Mouse (Mus musculus): Measurements from ENCODE around the gene Ankrd55.
"Not testable (repeated sequence)": the region's sequence is repeated elsewhere in the genome, so short reads cannot be mapped to it uniquely, and the experiment has no call there.

Gene Ankrd55

DNA sequence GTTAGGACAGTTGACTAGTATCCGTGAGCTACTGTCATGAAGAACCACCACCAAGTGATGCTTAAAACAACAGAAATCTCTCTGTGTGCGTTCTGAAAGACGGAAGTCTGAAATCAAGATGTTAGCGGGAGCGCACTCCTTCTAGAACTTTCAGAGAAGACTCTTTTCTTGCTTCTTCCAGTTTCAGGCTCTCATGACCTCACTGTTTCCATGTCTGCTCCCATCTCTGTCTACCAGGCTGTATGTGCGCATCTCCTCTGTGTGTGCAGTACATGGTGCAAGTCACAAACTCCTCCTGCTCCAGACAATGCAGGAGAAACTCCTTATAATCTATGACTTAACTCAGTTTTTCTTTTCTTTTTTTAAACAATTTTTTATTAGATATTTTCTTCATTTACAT is 4.8 kb downstream of the Ankrd55 start:
- DNase-seq (ENCODE audit: low spot score in 2 of 2) = no peak

DNA sequence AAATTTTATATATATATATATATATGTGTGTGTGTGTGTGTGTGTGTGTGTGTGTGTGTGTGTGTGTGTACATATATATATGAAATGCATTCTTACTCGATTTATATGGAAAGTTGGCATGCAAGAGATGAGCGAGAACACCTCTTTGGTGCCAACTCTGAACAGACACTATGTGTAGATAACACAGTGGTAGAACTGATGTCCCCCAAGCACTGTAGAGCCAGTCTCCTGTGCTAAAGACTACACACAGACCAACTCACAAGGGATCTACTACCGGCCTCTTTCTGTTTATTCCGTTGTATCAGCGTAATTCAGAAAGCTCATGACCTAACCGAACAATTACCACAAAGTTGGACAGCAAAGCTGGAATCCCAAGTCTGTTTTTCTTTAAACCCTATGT is 6.2 kb downstream of the Ankrd55 start:
- DNase-seq (ENCODE audit: low spot score in 2 of 2) = no peak

DNA sequence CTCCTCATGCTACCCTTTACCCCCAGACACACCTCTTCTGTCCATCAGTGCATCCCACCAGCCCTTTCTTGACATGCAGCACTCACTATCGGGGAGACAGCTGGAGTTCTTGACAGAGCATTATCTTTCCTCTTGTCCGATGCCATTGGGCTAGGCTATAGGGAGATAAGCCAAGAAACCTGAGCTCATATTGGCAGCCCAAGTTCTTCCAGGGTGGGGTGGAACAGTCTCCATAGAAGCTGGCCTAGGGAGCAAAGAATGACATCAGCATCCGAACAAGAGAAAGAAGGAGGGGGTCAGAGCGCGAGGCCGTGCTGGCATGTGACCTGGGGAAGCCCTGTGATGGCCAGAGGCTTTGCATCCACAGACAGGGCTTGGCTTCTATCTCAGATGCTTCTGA is 9.5 kb downstream of the Ankrd55 start:
- no peak for DNase-seq (ENCODE audit: low spot score in 2 of 2)

DNA sequence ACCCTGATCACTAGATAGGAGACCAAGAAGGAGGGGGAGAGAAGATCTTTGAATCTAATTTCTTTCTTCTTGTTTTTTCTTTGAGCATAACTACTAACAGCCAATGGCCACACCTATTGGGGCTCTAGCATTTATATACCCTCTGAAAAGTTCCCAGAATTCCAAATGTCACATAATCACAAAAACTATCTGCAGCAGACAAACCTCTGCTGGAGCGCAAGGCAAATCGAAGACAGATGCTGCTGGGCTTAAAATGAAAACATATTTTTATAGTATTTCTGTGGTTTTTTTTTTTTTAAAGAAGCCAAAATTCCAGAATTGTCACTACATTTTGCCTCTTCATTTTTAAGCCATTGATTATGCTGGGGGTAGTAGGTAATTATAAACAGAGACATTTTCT is 15.2 kb downstream of the Ankrd55 start:
- no peak for DNase-seq (ENCODE audit: low spot score in 2 of 2)

DNA sequence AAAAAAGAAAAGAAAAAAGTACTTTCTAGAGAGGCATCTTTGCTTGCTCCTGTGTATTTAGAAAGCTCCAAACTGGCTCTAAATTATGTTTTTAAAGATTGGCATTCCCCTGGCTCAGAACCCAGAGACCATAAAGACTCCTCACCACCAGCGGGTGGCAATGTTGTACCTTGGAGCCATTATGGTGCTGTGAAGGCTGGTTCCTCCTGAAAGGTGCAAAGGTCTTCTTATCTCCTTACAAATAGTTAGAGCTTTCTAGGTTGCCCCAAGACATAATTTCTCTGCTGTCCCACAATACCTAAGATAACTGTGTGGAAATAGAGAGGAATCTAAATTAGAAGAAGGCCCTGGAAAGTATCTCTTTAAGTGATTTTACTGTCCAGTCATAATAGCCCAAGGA is 20.4 kb downstream of the Ankrd55 start:
- DNase-seq (ENCODE audit: low spot score in 2 of 2) = peak in 1 of 2 experiments; percentile 44

DNA sequence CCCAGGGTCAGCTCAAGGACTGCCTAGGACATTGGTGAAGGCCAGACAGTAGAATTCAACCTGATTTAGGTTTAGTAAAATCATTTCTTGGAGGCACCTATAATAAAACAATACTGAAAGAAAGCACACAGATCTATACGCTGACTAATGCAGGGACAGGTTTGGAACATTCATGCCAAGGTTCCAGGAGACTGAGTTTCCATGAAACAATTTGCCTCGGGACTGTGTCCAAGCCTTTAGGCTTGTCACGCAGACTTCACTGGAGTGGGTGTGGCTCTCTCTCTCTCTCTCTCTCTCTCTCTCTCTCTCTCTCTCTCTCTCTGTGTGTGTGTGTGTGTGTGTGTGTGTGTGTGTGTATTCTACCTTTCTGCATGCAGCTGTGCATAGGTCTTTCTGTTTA is 23.4 kb downstream of the Ankrd55 start:
- DNase-seq (ENCODE audit: low spot score in 2 of 2) = not testable (repeated sequence)

DNA sequence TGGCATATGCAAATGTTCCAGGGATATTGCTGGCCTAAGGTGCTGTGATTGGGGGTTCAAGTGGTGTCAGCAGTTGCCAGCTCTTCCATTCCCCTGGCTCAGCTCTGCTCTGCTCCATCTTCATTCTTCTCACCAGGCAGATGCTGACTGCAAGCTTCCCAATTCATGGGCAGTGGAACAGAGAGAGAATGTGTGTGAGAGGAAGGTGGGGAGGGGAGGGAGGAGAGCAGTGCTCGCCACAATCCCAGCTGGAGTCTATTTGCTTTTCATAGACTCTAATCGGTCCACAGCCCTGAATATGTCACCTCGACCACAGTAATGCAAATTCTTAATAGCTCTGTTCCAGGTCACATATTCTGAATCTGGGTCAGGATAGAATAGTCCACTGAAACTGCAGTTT is 27.2 kb downstream of the Ankrd55 start:
- DNase-seq (ENCODE audit: low spot score in 2 of 2) = no peak

DNA sequence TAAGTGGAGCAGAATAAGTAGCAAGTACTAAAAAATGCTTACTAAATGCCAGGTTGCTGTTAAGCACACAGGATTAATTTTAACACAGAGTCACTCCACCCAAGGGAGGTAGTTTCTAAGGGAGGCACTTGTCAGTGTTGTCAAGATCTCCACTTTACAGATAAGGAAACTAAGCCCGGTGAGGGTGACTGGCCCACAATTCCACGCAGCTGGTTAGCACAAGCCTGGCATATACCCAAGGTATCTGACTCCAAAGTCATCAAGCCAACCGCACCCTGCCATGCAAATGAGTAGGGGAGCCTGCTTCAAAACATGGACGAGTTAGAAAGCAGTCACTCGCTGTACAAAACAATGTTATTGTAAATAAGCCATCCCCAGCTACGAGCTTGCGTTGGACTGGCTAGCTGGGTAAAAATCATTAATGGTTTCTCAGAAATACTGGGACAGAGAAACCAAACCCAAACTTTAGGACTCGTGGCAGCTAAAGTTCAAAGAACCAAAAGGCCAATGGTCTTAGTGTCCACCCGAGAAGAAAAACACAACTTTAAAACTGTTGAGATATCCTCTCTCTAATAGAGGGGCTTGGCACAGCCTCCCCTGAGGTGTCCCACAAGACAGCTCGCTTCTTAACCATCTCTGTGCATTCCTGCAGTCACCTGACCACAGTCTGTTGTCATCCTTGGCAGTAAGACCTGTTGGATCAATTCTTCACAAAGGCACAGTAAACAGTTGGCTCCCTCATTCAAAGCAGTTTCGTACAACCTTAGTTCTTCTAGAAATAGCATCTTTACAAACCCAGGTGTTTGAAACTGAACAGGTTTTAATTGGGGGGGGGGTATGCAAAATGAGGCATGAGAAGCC is 28.6 kb downstream of the Ankrd55 start:
- DNase-seq (ENCODE audit: low spot score in 2 of 2) = no peak

DNA sequence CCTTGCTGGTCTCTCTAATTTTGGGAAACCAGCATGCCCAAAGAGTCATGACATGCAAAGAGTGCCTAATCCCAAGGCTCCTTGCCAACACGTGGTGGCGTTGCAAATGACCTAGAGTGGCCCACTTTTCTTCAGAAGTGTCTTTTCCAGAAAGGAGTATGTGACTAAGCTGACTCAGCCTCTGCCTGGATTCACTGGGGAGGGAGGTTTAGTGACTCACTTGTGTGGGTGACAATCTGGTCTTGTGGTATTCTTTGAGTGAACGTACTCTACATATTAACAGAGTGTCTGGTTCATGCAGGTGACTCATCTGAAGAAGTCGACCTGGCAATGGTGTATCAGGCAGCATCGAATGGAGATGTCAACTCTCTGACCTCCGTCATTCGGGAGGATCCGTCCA is 29.9 kb downstream of the Ankrd55 start:
- peak; percentile 68 to 74 for DNase-seq (ENCODE audit: low spot score in 2 of 2)

DNA sequence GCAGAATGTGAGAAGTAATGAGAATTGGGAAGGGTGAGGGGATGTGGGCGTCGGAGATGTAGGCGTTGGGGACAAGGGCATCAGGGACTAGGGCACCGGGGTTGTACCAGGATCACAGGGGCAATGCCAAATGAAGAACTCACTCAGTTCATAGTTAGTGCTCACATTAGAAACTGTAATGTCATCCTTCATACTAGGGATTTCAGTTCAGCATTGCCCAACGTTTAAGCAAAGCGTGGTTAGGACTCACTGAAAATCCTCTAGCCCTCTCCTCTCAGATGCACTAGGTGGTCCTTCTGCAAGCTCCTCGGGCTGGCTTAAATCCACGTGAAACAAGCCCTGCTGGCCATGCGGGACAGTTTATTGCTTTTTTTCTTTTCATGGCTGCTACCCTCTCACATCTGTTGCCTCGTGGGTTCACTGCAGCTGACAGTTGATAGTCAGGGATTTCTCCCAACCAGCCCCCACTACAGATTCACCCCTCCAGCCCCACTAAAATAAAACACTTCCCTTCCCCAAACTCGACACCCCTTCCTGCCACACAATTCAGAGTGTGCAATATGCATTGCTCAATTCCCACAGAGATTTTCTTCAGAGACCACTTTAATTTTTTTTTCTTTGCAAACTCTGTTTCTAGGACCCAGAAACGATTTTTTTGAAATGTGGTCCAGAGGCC is 35.5 kb downstream of the Ankrd55 start:
- no peak for DNase-seq (ENCODE audit: low spot score in 2 of 2)

DNA sequence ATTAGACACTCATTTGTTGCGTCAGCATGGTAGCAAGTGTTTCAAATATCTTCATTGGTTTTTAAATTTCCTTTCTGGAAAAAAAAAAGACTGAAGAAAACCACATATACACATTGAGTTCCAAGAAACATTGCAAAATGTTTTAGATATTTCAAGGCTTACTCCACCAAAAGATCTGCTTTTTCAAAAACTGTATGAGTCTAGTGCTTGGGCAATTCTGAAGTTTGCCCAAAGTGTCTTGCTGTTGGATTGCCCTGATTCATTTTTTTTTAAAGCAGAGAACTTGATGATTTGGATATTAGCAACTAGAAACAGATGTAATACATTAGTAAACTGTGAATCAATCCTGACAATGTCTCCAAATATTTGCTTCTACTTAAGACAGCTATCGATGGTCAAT is 36.9 kb downstream of the Ankrd55 start:
- no peak for DNase-seq (ENCODE audit: low spot score in 2 of 2)

DNA sequence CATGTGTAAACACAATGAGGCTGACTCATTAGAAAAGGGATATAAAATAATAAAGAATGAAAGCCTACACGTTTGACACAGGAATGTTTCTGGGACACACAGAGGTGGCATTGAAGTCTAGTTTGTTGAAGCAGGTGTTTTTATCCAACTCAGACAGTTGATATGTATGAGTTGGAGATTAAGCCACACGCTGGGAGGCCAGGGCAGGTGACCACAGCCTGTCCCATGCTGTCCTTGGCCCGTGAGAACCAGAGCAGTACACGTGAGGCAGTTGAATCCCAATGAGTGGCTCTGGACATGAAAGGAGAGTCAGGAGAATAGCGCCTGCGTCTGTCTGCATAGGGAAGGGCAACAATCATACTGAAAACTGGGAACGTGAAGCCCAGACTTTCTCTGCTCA is 38.2 kb downstream of the Ankrd55 start:
- no peak for DNase-seq (ENCODE audit: low spot score in 2 of 2)

DNA sequence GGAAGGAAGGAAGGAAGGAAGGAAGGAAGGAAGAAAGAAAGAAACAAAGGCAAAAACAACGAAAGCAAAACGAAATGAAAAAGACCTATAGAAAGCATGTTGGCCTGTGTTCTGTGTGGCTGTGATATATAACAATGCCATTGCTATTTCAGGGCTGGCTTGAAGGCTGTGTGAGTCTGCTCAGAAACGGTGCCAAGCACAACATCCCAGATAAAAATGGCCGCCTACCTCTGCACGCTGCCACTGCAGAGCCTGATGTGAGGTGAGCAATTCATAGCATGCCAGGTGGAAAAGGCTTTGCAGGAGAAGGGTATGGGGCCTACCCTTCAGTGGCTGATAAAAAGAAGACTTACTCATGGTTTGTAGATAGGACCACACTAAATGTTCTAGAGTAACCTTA is 38.7 kb downstream of the Ankrd55 start:
- no peak for DNase-seq (ENCODE audit: low spot score in 2 of 2)

DNA sequence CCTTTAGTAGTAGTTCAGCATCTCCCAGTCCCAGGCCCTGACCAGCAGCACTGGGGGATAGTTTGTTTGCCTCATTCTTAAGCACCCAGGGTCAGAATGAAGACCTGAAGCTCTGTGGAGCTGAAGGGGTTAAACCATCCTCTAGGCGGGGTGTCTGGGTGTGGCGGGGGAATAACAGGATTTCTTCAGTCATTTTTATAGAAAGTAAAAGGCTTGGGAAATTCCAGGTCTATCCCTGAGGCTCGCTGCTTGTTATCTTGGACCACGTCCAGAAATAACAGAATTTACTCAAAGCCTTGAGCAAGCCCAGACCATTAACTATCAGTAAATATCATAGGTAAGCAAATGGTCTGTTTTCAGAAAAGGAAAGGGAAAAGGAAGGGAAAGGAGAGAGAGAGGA is 39.3 kb downstream of the Ankrd55 start:
- no peak for DNase-seq (ENCODE audit: low spot score in 2 of 2)

DNA sequence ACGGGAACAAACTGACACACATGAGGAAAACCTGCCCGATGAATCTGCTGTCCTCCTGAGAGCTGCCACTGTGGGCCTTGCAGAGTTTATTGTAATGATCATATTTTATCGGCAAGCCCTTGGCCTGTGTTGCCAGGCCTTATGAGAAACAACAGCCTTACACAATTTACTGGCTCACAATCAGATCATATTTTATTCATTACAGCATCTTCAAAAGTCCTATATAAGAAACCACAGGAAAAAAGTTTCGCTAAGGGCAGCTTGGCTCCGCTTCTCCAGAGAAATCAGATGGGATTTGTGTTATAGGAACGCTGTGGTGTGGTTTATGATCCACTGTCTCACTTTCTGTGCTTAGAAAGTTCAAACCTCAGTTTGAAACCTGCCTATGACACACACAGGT is 42.0 kb downstream of the Ankrd55 start:
- DNase-seq (ENCODE audit: low spot score in 2 of 2) = no peak

DNA sequence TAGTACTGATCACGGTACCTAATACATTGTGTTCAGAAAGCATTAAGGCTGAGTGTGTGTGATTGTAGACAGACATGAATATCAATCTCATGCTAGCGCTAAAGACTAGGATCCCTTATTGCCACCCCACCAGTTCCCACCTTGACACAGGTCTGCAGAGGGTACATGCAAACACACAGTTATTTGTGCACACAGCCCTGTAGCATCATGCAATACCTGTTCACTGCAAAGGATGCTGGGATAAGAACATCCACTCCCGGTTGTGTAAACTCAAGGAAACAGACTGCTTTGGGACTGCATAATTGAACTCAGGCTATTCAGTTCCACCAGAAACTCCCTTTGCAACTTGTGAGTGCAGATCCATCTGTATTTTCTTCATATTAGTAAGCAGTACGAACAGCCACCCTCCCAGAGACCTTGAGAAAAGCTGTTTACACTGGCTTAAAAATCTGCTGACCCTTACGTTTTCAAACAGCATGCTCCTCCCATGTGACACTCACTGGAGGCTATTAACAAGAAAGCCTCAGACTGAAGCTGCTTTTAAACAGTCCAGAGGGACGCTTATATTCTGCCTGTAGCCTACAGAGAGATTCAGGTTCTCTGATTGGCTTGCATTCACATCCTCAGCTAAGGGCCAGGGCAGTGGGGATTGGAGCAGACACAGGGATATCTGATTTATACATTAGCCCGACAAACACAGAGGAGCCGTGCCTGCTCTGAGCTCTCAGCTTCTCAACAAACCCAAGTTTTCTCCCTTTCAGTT is 42.8 kb downstream of the Ankrd55 start:
- peak in 1 of 2 experiments; percentile 43 for DNase-seq (ENCODE audit: low spot score in 2 of 2)

DNA sequence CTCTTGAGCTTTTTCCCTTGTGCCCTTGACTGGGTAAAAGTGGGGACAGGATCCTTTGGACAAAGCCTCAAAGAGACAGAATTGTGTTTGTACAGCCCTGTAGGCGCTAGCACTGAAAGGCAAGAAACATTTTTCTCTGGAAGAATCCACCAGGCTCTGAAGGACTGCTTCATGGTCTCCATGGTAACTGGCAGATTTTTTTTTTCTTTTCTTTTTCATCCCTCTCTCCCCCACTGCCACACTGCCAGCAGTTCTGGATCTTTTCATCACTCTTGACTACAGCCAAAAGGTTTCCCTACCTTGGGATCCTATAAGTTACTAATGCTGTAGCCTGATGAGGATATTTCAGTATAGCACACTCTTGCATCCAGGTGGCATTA is 43.4 kb downstream of the Ankrd55 start:
- DNase-seq (ENCODE audit: low spot score in 2 of 2) = no peak

DNA sequence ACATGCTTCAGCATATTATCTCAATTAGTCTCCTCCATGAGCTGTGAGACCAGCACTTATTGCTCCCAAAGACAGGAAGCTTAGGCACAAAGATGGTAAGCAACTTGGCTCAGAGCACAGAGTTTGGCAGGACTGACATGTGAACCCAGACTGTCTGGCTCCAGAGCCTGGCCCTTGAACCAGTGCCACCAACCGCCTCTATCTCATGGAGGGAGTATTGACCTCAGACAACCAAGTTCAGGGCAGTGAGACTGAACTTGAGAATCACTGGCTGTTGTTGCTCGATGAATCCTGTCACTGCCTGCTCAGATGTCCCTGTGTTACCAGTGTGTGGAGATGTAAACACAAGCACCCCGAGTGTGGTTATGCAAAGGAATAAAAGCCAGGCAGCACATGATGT is 47.3 kb downstream of the Ankrd55 start:
- no peak for DNase-seq (ENCODE audit: low spot score in 2 of 2)

DNA sequence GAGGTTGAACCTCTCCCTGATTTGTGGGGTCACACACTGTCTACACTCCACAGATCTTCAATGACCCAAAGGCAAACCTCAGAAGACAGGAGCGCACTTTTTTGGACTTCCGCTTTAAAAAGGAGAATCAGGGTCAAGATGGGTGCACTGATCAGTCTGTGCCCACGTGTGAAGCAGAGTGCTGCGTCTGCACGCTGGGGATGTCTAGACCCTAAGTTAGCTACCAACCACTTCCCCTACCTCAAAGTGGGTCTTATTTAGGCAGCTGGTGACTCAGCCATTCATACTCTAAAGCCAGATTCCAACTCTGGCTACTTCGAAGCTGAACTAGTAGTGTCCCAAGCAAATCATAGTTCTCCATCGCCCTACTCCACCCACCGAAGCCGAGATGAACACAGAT is 48.9 kb downstream of the Ankrd55 start:
- peak; percentile 11 to 24 for DNase-seq (ENCODE audit: low spot score in 2 of 2)

DNA sequence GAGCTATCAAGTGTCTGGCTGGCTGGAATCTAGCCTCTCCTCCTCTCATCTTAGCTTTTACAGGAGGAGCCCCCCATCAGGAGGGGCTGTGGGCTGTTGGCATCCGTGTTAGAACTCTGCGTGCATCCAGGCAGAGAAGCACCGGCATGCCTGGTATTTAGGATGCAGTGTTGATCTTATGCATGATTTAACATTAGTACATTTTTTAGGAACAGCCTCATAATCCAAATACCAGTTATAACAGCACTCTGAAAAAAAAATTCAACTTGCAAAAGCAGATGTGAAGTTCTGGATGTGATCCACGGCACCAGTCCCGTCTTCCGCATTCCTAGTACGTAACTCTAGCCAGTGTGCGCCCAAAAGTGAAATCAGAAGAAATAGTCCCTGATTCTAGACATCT is 52.0 kb downstream of the Ankrd55 start:
- no peak for DNase-seq (ENCODE audit: low spot score in 2 of 2)

DNA sequence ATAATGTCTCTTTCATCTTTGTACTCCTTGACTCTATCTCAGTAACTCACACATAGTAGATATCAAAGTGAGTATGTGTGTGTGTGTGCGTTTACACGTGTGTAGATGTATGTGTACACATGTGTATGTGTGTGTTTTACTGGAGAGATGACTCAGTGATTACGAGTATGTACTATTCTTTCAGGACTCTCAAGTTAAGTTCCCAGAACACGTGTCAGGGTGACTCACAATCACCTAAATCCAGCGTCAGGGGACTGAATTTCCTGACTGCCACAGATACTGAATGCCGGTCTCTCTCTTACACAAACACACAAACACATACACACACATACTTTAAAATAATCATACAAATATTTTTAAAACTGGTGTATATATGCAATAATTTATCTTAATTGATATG is 52.5 kb downstream of the Ankrd55 start:
- no peak for DNase-seq (ENCODE audit: low spot score in 2 of 2)

DNA sequence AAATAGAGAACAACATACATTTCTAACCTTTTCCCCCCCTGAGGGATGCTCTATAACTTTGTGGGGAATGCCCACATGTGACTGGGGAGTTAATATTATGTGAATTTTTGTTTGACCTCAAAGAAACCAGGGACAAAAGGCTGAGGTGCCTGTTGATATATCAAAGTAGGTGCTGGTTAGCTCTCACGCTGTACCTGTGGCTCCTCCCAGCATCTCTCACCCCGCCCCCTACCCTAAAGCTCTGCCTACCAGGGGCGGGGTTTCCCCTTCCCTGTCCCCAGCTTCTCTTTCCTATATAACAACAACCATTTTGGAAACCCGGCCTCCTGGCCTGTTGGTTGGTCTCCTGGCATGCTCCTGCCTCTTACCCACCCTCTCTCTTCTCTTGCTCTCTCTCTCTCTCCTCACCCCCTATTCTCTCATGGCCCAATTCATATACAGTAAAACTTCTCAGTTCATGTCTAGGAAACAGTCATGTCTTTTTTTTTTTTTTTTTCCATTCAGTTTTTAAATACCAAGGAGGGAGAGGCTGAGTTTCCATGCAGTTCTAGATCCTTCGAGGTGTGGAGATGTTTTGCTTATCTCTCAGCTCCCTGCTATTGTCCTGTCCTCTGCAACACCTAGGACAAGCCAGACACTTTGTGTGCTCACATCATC is 54.8 kb downstream of the Ankrd55 start:
- no peak for DNase-seq (ENCODE audit: low spot score in 2 of 2)
